ENCODE assay signal across 7 mouse cellular contexts in genomic region chr9:15356916-15357483, GRCm38 (mm10). TPM values are rescaled to one million over a fixed set of nuclear protein-coding genes. Genes with fewer than 3 reads are reported as not detected.
DNase-seq lines count a peak whose midpoint lies in the region; ATAC-seq and TF ChIP-seq lines count a peak whose summit lies in the region.

No protein-coding gene starts in this region.

- peaks cover 4% of the 10 kb centered on the region; the same call in 1 of the 2 replicates for H3K36me3 ChIP-seq in lung, embryonic 16.5 days (ENCODE audit: control insufficient read depth, insufficient read depth, low read length)
- H3K36me3 ChIP-seq in limb, embryonic 11.5 days (ENCODE audit: control insufficient read depth, insufficient read depth, low read length), result peaks cover 2% of the 10 kb centered on the region; the same call in 1 of the 2 replicates

- no peaks in the 10 kb centered on the region for H3K27me3 ChIP-seq in lung, embryonic 16.5 days (ENCODE audit: control insufficient read depth, insufficient read depth, low read depth, low read length)
- H3K27me3 ChIP-seq in limb, embryonic 11.5 days (ENCODE audit: control insufficient read depth, insufficient read depth, low read length), result no peaks in the 10 kb centered on the region

- ATAC-seq in lung, embryonic 16.5 days (ENCODE audit: low read depth), result peak; percentile 21
- ATAC-seq in limb, embryonic 11.5 days (ENCODE audit: insufficient number of reproducible peaks, low FRiP score, low TSS enrichment, low read depth), result no peak

- H3K4me3 ChIP-seq in lung, embryonic 16.5 days (ENCODE audit: low read length), result peak overlapping the region; percentile 84
- peak overlapping the region; percentile 96 for H3K4me3 ChIP-seq in embryonic fibroblast, embryonic 13.5 days (ENCODE audit: insufficient read depth, low read length)
- H3K4me3 ChIP-seq in limb, embryonic 11.5 days (ENCODE audit: low read depth, low read length), result peak overlapping the region; percentile 77
- H3K4me3 ChIP-seq in olfactory bulb, adult 2 months (ENCODE audit: insufficient read depth, low read depth, low read length), result peak overlapping the region; percentile 95

- DNase-seq in lung, postnatal 25 days (ENCODE audit: low spot score), result no peak
- no peak for DNase-seq in limb, embryonic 11.5 days (ENCODE audit: low spot score)
- DNase-seq in urinary bladder, adult 2 months (ENCODE audit: low spot score), result no peak
- DNase-seq in thymus, postnatal 4 days, result no peak

- H3K9me3 ChIP-seq in lung, embryonic 16.5 days (ENCODE audit: control insufficient read depth, low read length), result no peaks in the 10 kb centered on the region
- no peaks in the 10 kb centered on the region for H3K9me3 ChIP-seq in limb, embryonic 11.5 days (ENCODE audit: control insufficient read depth, low read length)

- peak overlapping the region; percentile 50 for H3K4me2 ChIP-seq in lung, embryonic 16.5 days (ENCODE audit: low read depth, low read length)
- H3K4me2 ChIP-seq in limb, embryonic 11.5 days (ENCODE audit: low read depth, severe bottlenecking), result peak overlapping the region; percentile 73

- WGBS in lung, embryonic 16.5 days, result 0% methylated on average over 9 of the region's 9 CpGs
- under 1% methylated on average over 9 of the region's 9 CpGs for WGBS in limb, embryonic 11.5 days
- WGBS in olfactory bulb, adult 2 months, result under 1% methylated on average over 9 of the region's 9 CpGs

- TF ChIP-seq POLR2A in embryonic fibroblast, embryonic 13.5 days (IDR thresholded peaks at IDR 0.05; ENCODE audit: low read depth, low read length), result no peak
- no peak for TF ChIP-seq POLR2A in olfactory bulb, adult 2 months (IDR thresholded peaks at IDR 0.05; ENCODE audit: insufficient read depth, low read depth, low read length)

- TF ChIP-seq CTCF in embryonic fibroblast, embryonic 13.5 days (IDR thresholded peaks at IDR 0.05; ENCODE audit: borderline replicate concordance, insufficient read depth, low read length), result no peak
- TF ChIP-seq CTCF in olfactory bulb, adult 2 months (IDR thresholded peaks at IDR 0.05; ENCODE audit: insufficient read depth, low read depth, low read length), result no peak

- peak overlapping the region; percentile 82 for H3K9ac ChIP-seq in lung, embryonic 16.5 days (ENCODE audit: low read length)
- H3K9ac ChIP-seq in limb, embryonic 11.5 days (ENCODE audit: low read length), result peak overlapping the region; percentile 79

- peak overlapping the region; percentile 65 for H3K27ac ChIP-seq in lung, embryonic 16.5 days (ENCODE audit: low read length)
- H3K27ac ChIP-seq in embryonic fibroblast, embryonic 13.5 days (ENCODE audit: insufficient read depth, low read length), result no peak overlapping the region
- H3K27ac ChIP-seq in limb, embryonic 11.5 days (replicated peaks; ENCODE audit: low read depth, low read length), result no peak overlapping the region; the same call in 1 of the 2 replicates
- peak overlapping the region; percentile 12; the same call in 1 of the 2 replicates for H3K27ac ChIP-seq in olfactory bulb, adult 2 months (ENCODE audit: insufficient read depth, low read depth, low read length)

- H3K4me1 ChIP-seq in lung, embryonic 16.5 days (replicated peaks; ENCODE audit: control insufficient read depth, insufficient read depth, low read length), result peaks cover 10% of the 10 kb centered on the region
- H3K4me1 ChIP-seq in embryonic fibroblast, embryonic 13.5 days (ENCODE audit: control insufficient read depth, insufficient read depth, low read length), result no peaks in the 10 kb centered on the region
- no peaks in the 10 kb centered on the region for H3K4me1 ChIP-seq in limb, embryonic 11.5 days (ENCODE audit: control insufficient read depth, insufficient read depth, low read length)
- H3K4me1 ChIP-seq in olfactory bulb, adult 2 months (ENCODE audit: control insufficient read depth, insufficient read depth, low read length), result no peaks in the 10 kb centered on the region; the same call in 1 of the 2 replicates

RNA-seq across cellular contexts. Expression of gene Cep295, which starts 0.6 kb away (rescaled TPM):
- 15.8 and 18.9 TPM in 2 replicates for polyA plus RNA-seq in lung, embryonic 16.5 days (2015; fragmentation: Nextera tagmentation; extraction: Ambion mirVana)
- polyA plus RNA-seq in embryonic fibroblast, embryonic 13.5 days (2011; ENCODE audit: insufficient read length, low read depth, missing spikeins), result 25.6 and 27.7 TPM in 2 replicates
- polyA plus RNA-seq in limb, embryonic 11.5 days (2014; fragmentation: Nextera tagmentation; extraction: Ambion mirVana), result 24.5 and 27.4 TPM in 2 replicates
- 242 TPM in 1 of 2 replicates, not detected in the other for polyA plus RNA-seq in olfactory bulb, adult 2 months (2012; ENCODE audit: insufficient read depth, insufficient read length, low replicate concordance, missing spikeins)
- polyA plus RNA-seq in urinary bladder, adult 2 months (2012; rRNA removed), result 12.1 and 13.7 TPM in 2 replicates

RNA-seq across cellular contexts. Expression of gene 4931406C07Rik, which starts 50.8 kb away (rescaled TPM):
- 8.5 and 10.5 TPM in 2 replicates for polyA plus RNA-seq in lung, embryonic 16.5 days (2015; fragmentation: Nextera tagmentation; extraction: Ambion mirVana)
- 40.8 and 51.0 TPM in 2 replicates for polyA plus RNA-seq in embryonic fibroblast, embryonic 13.5 days (2011; ENCODE audit: insufficient read length, low read depth, missing spikeins)
- polyA plus RNA-seq in limb, embryonic 11.5 days (2014; fragmentation: Nextera tagmentation; extraction: Ambion mirVana), result 6.6 and 7.5 TPM in 2 replicates
- not detected in 2 replicates for polyA plus RNA-seq in olfactory bulb, adult 2 months (2012; ENCODE audit: insufficient read depth, insufficient read length, low replicate concordance, missing spikeins)
- 50.2 and 50.7 TPM in 2 replicates for polyA plus RNA-seq in urinary bladder, adult 2 months (2012; rRNA removed)

RNA-seq across cellular contexts. Expression of gene Taf1d, which starts 51.0 kb away (rescaled TPM):
- polyA plus RNA-seq in lung, embryonic 16.5 days (2015; fragmentation: Nextera tagmentation; extraction: Ambion mirVana), result 58.3 and 67.0 TPM in 2 replicates
- 159 and 173 TPM in 2 replicates for polyA plus RNA-seq in embryonic fibroblast, embryonic 13.5 days (2011; ENCODE audit: insufficient read length, low read depth, missing spikeins)
- polyA plus RNA-seq in limb, embryonic 11.5 days (2014; fragmentation: Nextera tagmentation; extraction: Ambion mirVana), result 80.5 and 82.7 TPM in 2 replicates
- 378 TPM in 1 of 2 replicates, not detected in the other for polyA plus RNA-seq in olfactory bulb, adult 2 months (2012; ENCODE audit: insufficient read depth, insufficient read length, low replicate concordance, missing spikeins)
- polyA plus RNA-seq in urinary bladder, adult 2 months (2012; rRNA removed), result 55.9 and 65.1 TPM in 2 replicates

Comparison
In these comparisons a context has a peak if more than half of its experiments do, and no peak if none do; other contexts are left out.
1. H3K27ac ChIP-seq: peak in lung, embryonic 16.5 days (single experiment) and olfactory bulb, adult 2 months (single experiment); none in embryonic fibroblast, embryonic 13.5 days (single experiment) and limb, embryonic 11.5 days (single experiment).
2. Peak in every context shown above with its lines, with median percentiles within 50 percentile points of each other: H3K4me3 ChIP-seq.